Mouse (Mus musculus): ENCODE data around the gene Efcab5. TPM values are rescaled to one million over a fixed set of nuclear protein-coding genes. Genes with fewer than 3 reads are reported as not detected.

The Efcab5 gene
- polyA plus RNA-seq, 1 experiment, result 1.1 TPM

- 39% methylated on average over 6 of the region's 6 CpGs for WGBS
- no peak overlapping the region for H3K27ac ChIP-seq (ENCODE audit: control insufficient read depth, insufficient read depth, low read length)
- DNase-seq, result no peak
- H3K4me1 ChIP-seq (replicated peaks; ENCODE audit: control insufficient read depth, insufficient read depth, low read length), result no peaks in the 10 kb centered on the region
- no peaks in the 10 kb centered on the region for H3K27me3 ChIP-seq (ENCODE audit: control insufficient read depth, insufficient read depth, low read length)
- no peaks in the 10 kb centered on the region for H3K36me3 ChIP-seq (ENCODE audit: control insufficient read depth, insufficient read depth, low read length)
- TF ChIP-seq CTCF (IDR thresholded peaks at IDR 0.05; ENCODE audit: borderline replicate concordance, control insufficient read depth, extremely low read depth, insufficient read depth, low read length, poor library complexity), result no peak
- TF ChIP-seq POLR2A (IDR thresholded peaks at IDR 0.05; ENCODE audit: control insufficient read depth, extremely low read depth, insufficient read depth, low read length, poor library complexity), result no peak
- no peak overlapping the region for H3K4me3 ChIP-seq (ENCODE audit: control insufficient read depth, insufficient read depth, low read length)
Measured at GRCm38 (mm10) chr11:77141938-77142337, 46.8 kb downstream of the Efcab5 start.

GRCm38 (mm10) chr11:77139976-77140375 lies 48.8 kb downstream of the Efcab5 start:
- H3K27me3 ChIP-seq (ENCODE audit: control insufficient read depth, insufficient read depth, low read length), result no peaks in the 10 kb centered on the region
- no peak for TF ChIP-seq POLR2A (IDR thresholded peaks at IDR 0.05; ENCODE audit: control insufficient read depth, extremely low read depth, insufficient read depth, low read length, poor library complexity)
- no peak for TF ChIP-seq CTCF (IDR thresholded peaks at IDR 0.05; ENCODE audit: borderline replicate concordance, control insufficient read depth, extremely low read depth, insufficient read depth, low read length, poor library complexity)
- H3K36me3 ChIP-seq (ENCODE audit: control insufficient read depth, insufficient read depth, low read length), result no peaks in the 10 kb centered on the region
- no peak for DNase-seq
- H3K27ac ChIP-seq (ENCODE audit: control insufficient read depth, insufficient read depth, low read length), result no peak overlapping the region
- WGBS, result 94% methylated on average over 6 of the region's 6 CpGs
- no peaks in the 10 kb centered on the region for H3K4me1 ChIP-seq (replicated peaks; ENCODE audit: control insufficient read depth, insufficient read depth, low read length)
- H3K4me3 ChIP-seq (ENCODE audit: control insufficient read depth, insufficient read depth, low read length), result no peak overlapping the region

GRCm38 (mm10) chr11:77133450-77133849 lies 55.3 kb downstream of the Efcab5 start:
- Histone ChIP-seq H3K36me3 (ENCODE audit: control insufficient read depth, insufficient read depth, low read length) (no peaks in the 10 kb centered on the region), H3K27me3 (ENCODE audit: control insufficient read depth, insufficient read depth, low read length) (no peaks in the 10 kb centered on the region), H3K4me1 (replicated peaks; ENCODE audit: control insufficient read depth, insufficient read depth, low read length) (no peaks in the 10 kb centered on the region), H3K4me3 (ENCODE audit: control insufficient read depth, insufficient read depth, low read length) (no peak overlapping the region), H3K27ac (ENCODE audit: control insufficient read depth, insufficient read depth, low read length) (no peak overlapping the region)
- 96% methylated on average over 4 of the region's 4 CpGs for WGBS
- TF ChIP-seq CTCF (IDR thresholded peaks at IDR 0.05; ENCODE audit: borderline replicate concordance, control insufficient read depth, extremely low read depth, insufficient read depth, low read length, poor library complexity) (no peak), POLR2A (IDR thresholded peaks at IDR 0.05; ENCODE audit: control insufficient read depth, extremely low read depth, insufficient read depth, low read length, poor library complexity) (no peak)
- no peak for DNase-seq

GRCm38 (mm10) chr11:77132580-77132979 lies 56.2 kb downstream of the Efcab5 start:
- DNase-seq, result peak; percentile 26
- WGBS, result 81% methylated on average over 3 of the region's 3 CpGs

GRCm38 (mm10) chr11:77128562-77128961 lies 60.2 kb downstream of the Efcab5 start:
- Histone ChIP-seq H3K4me1 (replicated peaks; ENCODE audit: control insufficient read depth, insufficient read depth, low read length) (no peaks in the 10 kb centered on the region), H3K4me3 (ENCODE audit: control insufficient read depth, insufficient read depth, low read length) (no peak overlapping the region), H3K36me3 (ENCODE audit: control insufficient read depth, insufficient read depth, low read length) (no peaks in the 10 kb centered on the region), H3K27me3 (ENCODE audit: control insufficient read depth, insufficient read depth, low read length) (no peaks in the 10 kb centered on the region), H3K27ac (ENCODE audit: control insufficient read depth, insufficient read depth, low read length) (no peak overlapping the region)
- no peak for TF ChIP-seq POLR2A (IDR thresholded peaks at IDR 0.05; ENCODE audit: control insufficient read depth, extremely low read depth, insufficient read depth, low read length, poor library complexity)
- no peak for TF ChIP-seq CTCF (IDR thresholded peaks at IDR 0.05; ENCODE audit: borderline replicate concordance, control insufficient read depth, extremely low read depth, insufficient read depth, low read length, poor library complexity)
- WGBS, result 97% methylated on average over 3 of the region's 3 CpGs
- no peak for DNase-seq

More at GRCm38 (mm10) chr11:77132580-77132979, 56.2 kb downstream of the Efcab5 start:
- Histone ChIP-seq H3K4me1 (replicated peaks; ENCODE audit: control insufficient read depth, insufficient read depth, low read length) (no peaks in the 10 kb centered on the region), H3K36me3 (ENCODE audit: control insufficient read depth, insufficient read depth, low read length) (no peaks in the 10 kb centered on the region), H3K4me3 (ENCODE audit: control insufficient read depth, insufficient read depth, low read length) (no peak overlapping the region), H3K27ac (ENCODE audit: control insufficient read depth, insufficient read depth, low read length) (no peak overlapping the region), H3K27me3 (ENCODE audit: control insufficient read depth, insufficient read depth, low read length) (no peaks in the 10 kb centered on the region)
- no peak for TF ChIP-seq CTCF (IDR thresholded peaks at IDR 0.05; ENCODE audit: borderline replicate concordance, control insufficient read depth, extremely low read depth, insufficient read depth, low read length, poor library complexity)
- no peak for TF ChIP-seq POLR2A (IDR thresholded peaks at IDR 0.05; ENCODE audit: control insufficient read depth, extremely low read depth, insufficient read depth, low read length, poor library complexity)

- WGBS, result 59% methylated on average over 6 of the region's 6 CpGs
- Histone ChIP-seq H3K4me1 (replicated peaks; ENCODE audit: control insufficient read depth, insufficient read depth, low read length) (no peaks in the 10 kb centered on the region), H3K36me3 (ENCODE audit: control insufficient read depth, insufficient read depth, low read length) (no peaks in the 10 kb centered on the region), H3K27me3 (ENCODE audit: control insufficient read depth, insufficient read depth, low read length) (no peaks in the 10 kb centered on the region), H3K27ac (ENCODE audit: control insufficient read depth, insufficient read depth, low read length) (no peak overlapping the region), H3K4me3 (ENCODE audit: control insufficient read depth, insufficient read depth, low read length) (no peak overlapping the region)
- DNase-seq, result no peak
- TF ChIP-seq POLR2A (IDR thresholded peaks at IDR 0.05; ENCODE audit: control insufficient read depth, extremely low read depth, insufficient read depth, low read length, poor library complexity) (no peak), CTCF (IDR thresholded peaks at IDR 0.05; ENCODE audit: borderline replicate concordance, control insufficient read depth, extremely low read depth, insufficient read depth, low read length, poor library complexity) (no peak)
Measured at GRCm38 (mm10) chr11:77111141-77111540, 77.6 kb downstream of the Efcab5 start.

GRCm38 (mm10) chr11:77108442-77108841 lies 80.3 kb downstream of the Efcab5 start:
- no peak for DNase-seq
- Histone ChIP-seq H3K36me3 (ENCODE audit: control insufficient read depth, insufficient read depth, low read length) (no peaks in the 10 kb centered on the region), H3K27ac (ENCODE audit: control insufficient read depth, insufficient read depth, low read length) (no peak overlapping the region), H3K4me3 (ENCODE audit: control insufficient read depth, insufficient read depth, low read length) (no peak overlapping the region), H3K27me3 (ENCODE audit: control insufficient read depth, insufficient read depth, low read length) (no peaks in the 10 kb centered on the region), H3K4me1 (replicated peaks; ENCODE audit: control insufficient read depth, insufficient read depth, low read length) (no peaks in the 10 kb centered on the region)
- no peak for TF ChIP-seq POLR2A (IDR thresholded peaks at IDR 0.05; ENCODE audit: control insufficient read depth, extremely low read depth, insufficient read depth, low read length, poor library complexity)
- 94% methylated on average over 6 of the region's 6 CpGs for WGBS
